Mouse (Mus musculus): ENCODE data around the gene Dkkl1.

DNA sequence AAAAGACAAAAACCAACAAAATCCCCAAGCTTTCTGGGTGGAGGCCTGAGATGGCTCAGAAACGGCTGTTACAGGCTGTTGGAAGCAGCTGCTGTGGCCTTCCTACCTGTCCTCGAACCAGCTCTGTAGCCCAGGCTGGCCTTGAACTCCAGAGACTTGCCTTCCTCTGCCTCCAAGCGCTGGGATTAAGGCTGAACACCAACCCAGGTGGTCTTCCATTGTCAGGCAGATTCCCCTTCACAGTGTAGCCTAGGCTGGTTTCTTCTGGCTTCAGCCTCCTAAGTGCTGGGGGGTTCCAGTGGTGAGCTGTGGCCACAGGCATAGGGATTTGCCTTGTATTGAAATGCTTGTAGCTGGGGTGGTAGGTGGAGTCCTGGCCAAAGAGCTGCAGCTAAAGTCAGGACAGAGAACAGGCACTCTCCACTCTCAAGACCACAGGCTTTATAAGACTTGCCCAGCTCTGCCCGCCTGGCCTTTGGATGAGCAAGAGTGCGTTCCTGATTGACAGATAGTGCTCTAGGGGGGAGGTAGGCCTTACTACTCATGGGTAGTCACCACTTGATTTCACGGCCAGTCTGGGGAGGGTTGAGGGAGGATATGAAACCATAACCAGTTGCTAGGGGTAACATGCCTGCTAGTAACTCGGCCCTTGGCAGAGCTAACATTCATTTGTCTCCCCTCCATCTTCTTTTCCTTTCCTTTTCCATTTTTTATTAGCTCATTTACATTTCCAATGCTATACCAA lies 17.7 kb upstream of the Dkkl1 start:
- TF ChIP-seq POLR2A (IDR thresholded peaks at IDR 0.05; ENCODE audit: insufficient read length, low read depth) (no peak), MAX (IDR thresholded peaks at IDR 0.05; ENCODE audit: low read depth) (no peak), USF1 (IDR thresholded peaks at IDR 0.05; ENCODE audit: low read depth) (no peak), POLR2AphosphoS2 (IDR thresholded peaks at IDR 0.05; ENCODE audit: insufficient read length, low read depth) (no peak), REST (IDR thresholded peaks at IDR 0.05; ENCODE audit: insufficient read depth, insufficient read length) (no peak)
